Mouse (Mus musculus): ENCODE data around the gene Lrp1. TPM values are rescaled to one million over a fixed set of nuclear protein-coding genes. Genes with fewer than 3 reads are reported as not detected.

Gene Lrp1
- total RNA-seq, 2 experiments from 2014 or later, result 65.2 to 69.7 TPM

GRCm38 (mm10) chr10:127500894-127501893 is 119.8 kb downstream of the Lrp1 start, which contains the start of gene Stac3:
TSS of gene Stac3 (plus strand) at chr10:127501686.
- DNase-seq, result no peak

DNA sequence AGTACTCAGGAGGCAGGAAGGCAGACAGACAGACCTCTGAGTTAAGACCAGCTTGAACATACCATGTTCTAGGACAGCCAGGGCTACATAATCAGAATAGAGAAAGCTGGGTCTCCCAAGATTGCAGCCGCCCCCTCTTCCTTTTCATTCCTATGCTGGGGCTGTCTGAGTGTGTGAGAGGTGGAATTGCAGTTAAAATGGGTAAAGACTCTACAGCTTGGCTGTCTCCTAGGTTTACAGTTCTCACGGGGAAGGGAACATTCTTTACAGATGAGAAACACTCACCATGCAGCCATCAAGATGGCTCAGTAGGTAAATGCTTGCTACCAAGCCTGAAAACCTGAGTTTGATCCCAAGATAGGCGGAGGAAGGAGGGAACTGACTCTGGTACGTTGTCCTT is 120.9 kb downstream of the Lrp1 start:
- DNase-seq, result no peak

DNA sequence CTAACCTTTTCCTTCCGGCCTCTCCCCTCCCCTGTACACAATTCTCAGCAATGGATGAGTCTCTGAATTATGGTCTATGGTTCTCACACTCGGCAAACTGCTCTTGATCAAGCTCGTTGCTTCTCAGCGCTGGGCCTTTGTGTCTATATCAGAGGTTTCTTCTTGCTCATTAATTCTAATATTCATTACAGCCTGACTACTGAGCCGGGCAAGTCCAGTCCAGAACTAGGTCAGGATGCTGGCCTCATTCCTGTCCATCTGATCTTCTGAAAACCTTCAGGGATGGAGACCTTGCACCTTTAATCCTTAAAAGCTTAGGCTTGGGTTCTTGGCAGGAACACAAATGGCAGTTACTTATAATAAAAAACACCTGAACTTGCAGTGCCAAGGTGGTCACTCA is 121.4 kb downstream of the Lrp1 start:
- no peak for DNase-seq

DNA sequence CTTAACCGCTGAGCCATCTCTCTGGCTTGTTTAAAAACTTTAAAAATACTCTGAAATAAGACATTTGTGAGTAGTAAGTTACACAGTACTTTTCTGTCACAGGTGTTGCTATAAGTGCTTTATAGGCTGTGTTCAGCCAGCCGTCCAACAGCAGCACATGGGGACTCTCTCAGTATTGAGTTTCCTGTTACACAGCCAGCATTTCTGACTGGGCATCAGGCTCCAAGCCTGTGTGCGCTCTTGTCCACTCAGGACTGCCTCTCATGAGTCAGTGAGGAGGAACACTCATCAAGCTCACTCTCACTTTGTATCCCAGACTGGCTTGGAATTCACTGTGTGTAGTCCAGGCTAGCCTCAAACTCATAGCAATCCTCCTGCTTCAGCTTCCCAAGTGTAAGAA is 124.8 kb downstream of the Lrp1 start:
- no peak for DNase-seq

DNA sequence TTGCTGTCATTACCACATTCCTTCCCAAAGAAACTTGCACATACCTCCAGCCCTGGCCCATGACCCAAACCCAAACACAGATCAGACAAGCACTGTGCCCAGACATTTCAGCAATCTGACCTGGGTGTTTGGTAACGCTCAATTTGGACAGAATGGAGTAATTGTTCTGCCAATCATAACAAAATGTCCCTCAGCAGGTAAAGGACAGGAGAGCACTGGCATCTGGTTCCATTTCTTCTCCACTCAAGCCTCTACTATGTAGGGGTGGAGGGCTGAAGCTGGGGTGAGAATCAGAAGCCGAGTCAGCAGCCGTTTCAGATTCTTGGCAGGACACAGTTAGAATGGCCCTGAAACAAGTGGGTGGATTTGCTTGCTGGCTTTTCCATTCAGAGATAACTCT is 128.8 kb downstream of the Lrp1 start:
- DNase-seq, result no peak

DNA sequence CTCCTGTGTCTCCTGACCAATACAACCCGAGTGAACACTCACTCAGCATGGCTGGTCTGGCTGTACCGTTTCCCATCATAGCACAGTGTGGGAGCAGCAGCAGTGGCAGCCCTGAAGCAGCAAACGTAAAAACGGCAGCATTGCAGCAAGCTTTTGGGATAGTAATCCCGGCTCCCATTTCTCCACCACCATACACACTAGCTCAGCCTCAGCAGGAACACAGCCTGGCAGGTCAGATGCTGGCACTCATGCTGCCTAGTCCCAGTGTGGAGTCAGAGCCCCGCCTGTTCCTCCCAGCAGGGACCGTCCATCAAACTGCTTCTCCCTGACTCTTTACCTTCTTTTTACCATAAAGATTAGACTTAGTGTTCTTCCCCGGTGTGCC is 129.8 kb downstream of the Lrp1 start:
- DNase-seq, result no peak

DNA sequence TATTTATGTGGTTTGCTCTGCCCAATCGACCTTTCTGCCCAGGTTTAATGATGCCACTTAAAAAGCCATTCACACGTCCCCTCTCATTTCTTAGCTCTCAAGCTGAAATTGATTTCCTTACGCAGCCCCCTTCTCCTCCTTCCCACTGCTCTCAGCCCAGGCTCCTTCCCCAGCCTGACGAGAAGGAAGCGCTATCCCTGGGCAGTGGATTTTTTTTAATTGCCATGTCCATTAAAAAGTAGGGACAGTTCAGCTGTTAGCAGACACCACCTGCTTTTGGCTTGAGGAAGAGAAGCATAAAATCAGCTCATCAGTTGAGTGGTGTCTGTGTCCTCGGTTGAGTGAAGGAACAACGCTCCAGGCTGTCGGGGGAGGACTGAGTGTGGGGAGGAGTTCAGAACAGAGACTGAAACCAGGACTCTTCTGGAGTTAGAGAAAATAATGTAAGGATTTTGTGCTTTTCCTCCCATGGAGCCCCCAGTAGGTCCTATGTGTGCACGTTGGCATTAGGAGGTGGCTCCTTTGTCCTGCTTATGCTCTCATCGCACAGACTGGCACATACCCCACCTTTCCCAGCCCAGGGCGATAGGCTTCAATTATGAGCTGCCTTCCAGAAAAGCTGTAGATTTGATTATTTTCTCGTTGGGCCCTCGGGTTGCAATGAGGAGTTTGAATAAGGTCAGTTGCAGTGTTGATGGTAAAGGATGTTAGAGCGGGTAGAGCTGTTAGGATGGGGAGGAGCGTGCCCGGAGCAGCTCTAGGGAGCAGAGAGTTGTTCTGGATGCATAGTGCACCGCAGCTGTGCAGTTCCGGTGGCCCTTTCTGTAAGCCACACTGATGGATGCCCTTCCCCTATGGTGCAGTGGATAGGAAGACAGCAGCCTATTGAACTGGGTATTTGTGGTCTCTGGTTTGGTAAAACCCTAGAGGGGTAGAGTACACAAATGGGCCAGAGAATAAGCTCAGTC is 130.5 kb downstream of the Lrp1 start:
- no peak for DNase-seq

DNA sequence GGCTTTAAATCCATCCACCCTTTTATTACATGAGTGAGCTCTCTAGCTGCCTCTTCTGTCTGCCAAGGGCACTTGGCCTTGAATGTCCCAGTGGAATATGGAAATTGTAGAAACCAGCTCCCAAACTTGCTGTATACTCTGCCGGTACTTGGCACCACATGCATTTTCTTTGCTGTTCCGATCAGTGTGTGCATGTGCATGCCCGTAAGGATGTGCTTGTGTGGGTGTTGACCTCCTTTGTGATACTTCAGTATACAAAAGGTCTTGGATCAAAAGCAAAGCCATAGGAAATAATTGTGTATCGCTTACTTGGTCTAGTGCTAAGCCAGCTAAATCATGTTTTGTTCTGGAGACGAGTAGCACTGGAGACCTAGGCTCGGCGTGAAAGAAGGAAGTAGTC is 132.1 kb downstream of the Lrp1 start:
- DNase-seq, result no peak

Other genes with a start within 250 kb of the Lrp1 start
- gene R3hdm2, start 240.8 kb downstream of the Lrp1 start, total RNA-seq (2021), result 100 to 1,000 TPM; 146 to 169 TPM
- gene Stac3, start 119.5 kb downstream of the Lrp1 start, total RNA-seq (2021), result under 1 TPM; 0.37 to 0.54 TPM
- gene Ndufa4l2, start 106.2 kb downstream of the Lrp1 start, total RNA-seq (2021), result 10 to 100 TPM; 23.9 to 27.0 TPM
- gene Shmt2, start 98.7 kb downstream of the Lrp1 start, total RNA-seq (2021), result 10 to 100 TPM; 39.3 to 44.7 TPM
- gene Nxph4, start 86.6 kb downstream of the Lrp1 start, total RNA-seq (2021), result under 1 TPM; 0.35 to 0.39 TPM
- 10 to 100 TPM; 45.2 to 45.7 TPM for gene Stat6, start 21.8 kb upstream of the Lrp1 start, total RNA-seq (2021)
- gene Nemp1, start 45.8 kb upstream of the Lrp1 start, total RNA-seq (2021), result 1 to 10 TPM; 3.6 to 3.8 TPM
- 1 to 10 TPM; 4.8 to 5.3 TPM for gene Nab2, start 47.4 kb upstream of the Lrp1 start, total RNA-seq (2021)
- under 1 TPM in 1 of 2 experiments, not detected in 1; 0.08 TPM for gene Myo1a, start 84.0 kb upstream of the Lrp1 start, total RNA-seq (2021)
- gene Tac2, start 103.3 kb upstream of the Lrp1 start, total RNA-seq (2021), result not detected
- 1 to 10 TPM; 6.8 to 7.6 TPM for gene Zbtb39, start 118.4 kb upstream of the Lrp1 start, total RNA-seq (2021)
- 1 to 10 TPM; 3.3 to 3.5 TPM for gene Gpr182, start 130.6 kb upstream of the Lrp1 start, total RNA-seq (2021)
- gene Rdh1, start 138.6 kb upstream of the Lrp1 start, total RNA-seq (2021), result under 1 TPM; 0.07 to 0.10 TPM
- gene Rdh16f1, start 138.6 kb upstream of the Lrp1 start, total RNA-seq (2021), result under 1 TPM in 1 of 2 experiments, not detected in 1; 0.10 TPM
- not detected for gene Rdh9, start 155.2 kb upstream of the Lrp1 start, total RNA-seq (2021)
- under 1 TPM in 1 of 2 experiments, not detected in 1; 0.10 TPM for gene Rdh16, start 180.0 kb upstream of the Lrp1 start, total RNA-seq (2021)
- gene Rdh19, start 228.8 kb upstream of the Lrp1 start, total RNA-seq (2021), result not detected
- gene Rdh16f2, start 245.3 kb upstream of the Lrp1 start, total RNA-seq (2021), result not detected

All from heart, adult 18-20 months (tissue).